Mouse (Mus musculus): Measurements from ENCODE around the gene Tmem158. TPM values are rescaled to one million over a fixed set of nuclear protein-coding genes. Genes with fewer than 3 reads are reported as not detected.

The Tmem158 gene
- polyA plus RNA-seq, 1 experiment from 2014 or later = 17.5 TPM

DNA sequence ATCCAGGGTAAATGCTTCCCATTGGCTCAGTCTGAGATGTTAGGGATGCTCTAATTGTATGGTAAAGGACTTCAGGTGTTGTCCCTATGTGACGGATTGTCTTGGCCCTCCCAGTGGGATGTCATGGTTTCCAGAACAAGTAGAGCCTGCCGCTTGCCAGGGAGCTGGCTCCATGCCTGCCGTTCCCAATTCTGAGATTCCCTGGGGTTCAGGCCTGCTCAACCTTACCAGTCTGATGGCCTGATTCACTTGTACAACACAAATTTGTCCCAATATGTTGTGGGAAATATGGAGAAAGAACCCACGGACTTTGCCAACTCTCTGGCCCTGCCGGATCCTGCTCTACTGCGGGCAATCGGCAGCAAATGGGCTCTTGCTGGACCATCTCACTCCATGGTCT lies 37.3 kb upstream of the Tmem158 start:
- Histone ChIP-seq H3K9ac (replicated peaks; ENCODE audit: low read depth) (no peak overlapping the region), H3K4me3 (ENCODE audit: low read depth, low read length) (no peak overlapping the region), H3K4me2 (replicated peaks; ENCODE audit: low read depth, low read length) (no peak overlapping the region), H3K9me3 (ENCODE audit: low read length) (no peaks in the 10 kb centered on the region), H3K27ac (ENCODE audit: low read length) (no peak overlapping the region), H3K36me3 (ENCODE audit: insufficient read depth, low read length) (no peaks in the 10 kb centered on the region), H3K27me3 (replicated peaks; ENCODE audit: insufficient read depth, low read length) (no peaks in the 10 kb centered on the region), H3K4me1 (ENCODE audit: insufficient read depth, low read depth, low read length) (no peaks in the 10 kb centered on the region)
- 89% methylated on average over 7 of the region's 7 CpGs for WGBS
- TF ChIP-seq EP300 (IDR thresholded peaks at IDR 0.05) = no peak
- no peak for TF ChIP-seq CTCF (IDR thresholded peaks at IDR 0.05)
- ATAC-seq (no peak), DNase-seq (ENCODE audit: low spot score) (no peak)

DNA sequence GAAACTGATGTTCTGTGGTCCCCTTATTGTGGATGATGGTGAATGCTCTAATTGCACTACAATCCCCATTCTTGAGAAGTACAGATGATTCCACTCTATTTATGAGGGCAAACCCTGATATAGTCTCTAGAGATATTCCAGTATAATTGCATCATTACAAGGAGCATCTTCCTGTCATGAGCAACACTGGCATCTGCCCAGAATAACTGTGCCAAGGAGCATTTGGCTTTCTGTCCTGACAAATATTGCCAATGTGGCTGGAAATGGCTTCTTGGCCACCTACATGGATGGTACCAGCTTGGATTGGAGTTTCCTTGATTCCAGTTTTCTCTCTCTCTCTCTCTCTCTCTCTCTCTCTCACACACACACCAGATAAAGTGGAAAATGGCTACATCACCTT lies 35.7 kb upstream of the Tmem158 start:
- Histone ChIP-seq H3K4me1 (ENCODE audit: insufficient read depth, low read depth, low read length) (no peaks in the 10 kb centered on the region), H3K9ac (replicated peaks; ENCODE audit: low read depth) (no peak overlapping the region), H3K4me3 (ENCODE audit: low read depth, low read length) (no peak overlapping the region), H3K27ac (ENCODE audit: low read length) (no peak overlapping the region), H3K36me3 (ENCODE audit: insufficient read depth, low read length) (no peaks in the 10 kb centered on the region), H3K27me3 (replicated peaks; ENCODE audit: insufficient read depth, low read length) (no peaks in the 10 kb centered on the region), H3K4me2 (replicated peaks; ENCODE audit: low read depth, low read length) (no peak overlapping the region), H3K9me3 (ENCODE audit: low read length) (no peaks in the 10 kb centered on the region)
- no peak for DNase-seq (ENCODE audit: low spot score)
- ATAC-seq = no peak
- no peak for TF ChIP-seq CTCF (IDR thresholded peaks at IDR 0.05)
- TF ChIP-seq EP300 (IDR thresholded peaks at IDR 0.05) = no peak

DNA sequence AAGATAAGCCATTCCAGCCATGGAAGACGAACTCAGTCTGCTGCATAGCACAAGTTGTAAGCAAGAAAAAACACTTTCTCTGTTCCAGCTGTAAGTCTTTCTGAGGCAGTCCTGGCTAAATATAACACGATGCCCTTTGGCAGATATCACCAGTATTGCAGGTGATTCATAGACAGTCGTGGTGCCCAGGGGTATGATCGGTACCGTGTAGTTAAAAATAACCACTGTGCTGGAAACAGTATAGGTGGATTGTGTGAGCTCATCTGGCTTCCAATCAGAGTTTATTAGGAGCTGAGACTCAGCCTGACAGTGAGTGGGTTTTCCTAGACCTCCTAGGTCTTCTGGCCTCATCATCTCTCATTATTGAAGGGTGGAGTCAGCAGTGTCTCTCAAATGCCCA lies 34.0 kb upstream of the Tmem158 start:
- 67% methylated on average over 5 of the region's 5 CpGs for WGBS
- Histone ChIP-seq H3K4me3 (ENCODE audit: low read depth, low read length) (no peak overlapping the region), H3K36me3 (ENCODE audit: insufficient read depth, low read length) (no peaks in the 10 kb centered on the region), H3K27ac (ENCODE audit: low read length) (no peak overlapping the region), H3K4me2 (replicated peaks; ENCODE audit: low read depth, low read length) (no peak overlapping the region), H3K4me1 (ENCODE audit: insufficient read depth, low read depth, low read length) (no peaks in the 10 kb centered on the region), H3K9me3 (ENCODE audit: low read length) (no peaks in the 10 kb centered on the region), H3K27me3 (replicated peaks; ENCODE audit: insufficient read depth, low read length) (no peaks in the 10 kb centered on the region), H3K9ac (replicated peaks; ENCODE audit: low read depth) (no peak overlapping the region)
- TF ChIP-seq CTCF (IDR thresholded peaks at IDR 0.05) (no peak), EP300 (IDR thresholded peaks at IDR 0.05) (no peak)
- DNase-seq (ENCODE audit: low spot score) (no peak), ATAC-seq (no peak)

DNA sequence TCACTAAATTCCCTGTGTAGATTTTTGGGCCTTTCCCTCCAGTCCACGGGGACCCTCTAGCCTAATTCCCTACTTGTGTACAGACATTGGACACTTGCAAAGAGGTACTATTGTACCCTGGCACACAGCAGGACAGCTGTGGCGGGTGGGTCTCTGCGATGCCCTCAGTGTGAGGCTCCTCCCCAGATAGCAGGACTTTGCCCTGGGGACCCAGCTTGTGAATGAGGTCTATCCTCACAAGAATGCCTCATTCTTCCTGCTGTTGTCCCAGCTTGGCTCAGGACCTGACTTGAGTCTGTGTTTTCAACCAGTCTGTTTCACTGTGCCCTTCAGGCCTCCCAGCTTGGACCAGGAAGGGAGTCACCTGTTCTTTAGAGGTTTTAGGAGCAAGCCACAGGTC lies 27.8 kb upstream of the Tmem158 start:
- Histone ChIP-seq H3K4me3 (ENCODE audit: low read depth, low read length) (no peak overlapping the region), H3K27ac (ENCODE audit: low read length) (no peak overlapping the region), H3K4me1 (ENCODE audit: insufficient read depth, low read depth, low read length) (no peaks in the 10 kb centered on the region), H3K9ac (replicated peaks; ENCODE audit: low read depth) (no peak overlapping the region), H3K4me2 (replicated peaks; ENCODE audit: low read depth, low read length) (no peak overlapping the region), H3K27me3 (replicated peaks; ENCODE audit: insufficient read depth, low read length) (no peaks in the 10 kb centered on the region), H3K36me3 (ENCODE audit: insufficient read depth, low read length) (no peaks in the 10 kb centered on the region), H3K9me3 (ENCODE audit: low read length) (no peaks in the 10 kb centered on the region)
- TF ChIP-seq CTCF (IDR thresholded peaks at IDR 0.05) (no peak), EP300 (IDR thresholded peaks at IDR 0.05) (no peak)
- ATAC-seq (no peak), DNase-seq (ENCODE audit: low spot score) (no peak)
- WGBS = 77% methylated on average over 3 of the region's 3 CpGs

DNA sequence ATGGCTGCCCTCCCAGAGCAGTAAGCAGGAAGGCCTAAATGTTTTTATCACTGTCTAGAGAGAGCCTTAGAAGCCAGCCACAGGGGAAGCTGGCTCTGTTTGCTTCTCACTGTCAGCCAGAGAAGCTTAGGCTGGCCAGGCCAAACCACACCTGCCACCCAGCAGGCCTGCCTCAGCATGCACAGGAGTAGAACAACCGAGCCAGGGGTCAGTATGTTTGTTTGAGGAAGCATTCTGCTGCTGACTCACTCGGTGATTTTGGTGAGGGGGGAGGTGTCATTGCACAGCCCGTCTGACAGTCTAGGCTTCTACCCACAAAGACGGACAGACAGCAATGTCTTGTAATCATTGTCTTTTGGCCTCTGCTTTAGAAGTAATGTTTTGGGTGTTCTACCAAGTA lies 25.1 kb upstream of the Tmem158 start:
- H3K27ac ChIP-seq (ENCODE audit: low read length) = no peak overlapping the region
- ATAC-seq = no peak
- H3K4me1 ChIP-seq (ENCODE audit: insufficient read depth, low read depth, low read length) = no peaks in the 10 kb centered on the region
- TF ChIP-seq EP300 (IDR thresholded peaks at IDR 0.05) = no peak
- no peak for TF ChIP-seq CTCF (IDR thresholded peaks at IDR 0.05)
- no peaks in the 10 kb centered on the region for H3K9me3 ChIP-seq (ENCODE audit: low read length)
- H3K27me3 ChIP-seq (replicated peaks; ENCODE audit: insufficient read depth, low read length) = no peaks in the 10 kb centered on the region
- H3K4me3 ChIP-seq (ENCODE audit: low read depth, low read length) = no peak overlapping the region
- no peak overlapping the region for H3K9ac ChIP-seq (replicated peaks; ENCODE audit: low read depth)
- no peak overlapping the region for H3K4me2 ChIP-seq (replicated peaks; ENCODE audit: low read depth, low read length)
- H3K36me3 ChIP-seq (ENCODE audit: insufficient read depth, low read length) = no peaks in the 10 kb centered on the region
- 20% methylated on average over 4 of the region's 4 CpGs for WGBS
- DNase-seq (ENCODE audit: low spot score) = no peak

DNA sequence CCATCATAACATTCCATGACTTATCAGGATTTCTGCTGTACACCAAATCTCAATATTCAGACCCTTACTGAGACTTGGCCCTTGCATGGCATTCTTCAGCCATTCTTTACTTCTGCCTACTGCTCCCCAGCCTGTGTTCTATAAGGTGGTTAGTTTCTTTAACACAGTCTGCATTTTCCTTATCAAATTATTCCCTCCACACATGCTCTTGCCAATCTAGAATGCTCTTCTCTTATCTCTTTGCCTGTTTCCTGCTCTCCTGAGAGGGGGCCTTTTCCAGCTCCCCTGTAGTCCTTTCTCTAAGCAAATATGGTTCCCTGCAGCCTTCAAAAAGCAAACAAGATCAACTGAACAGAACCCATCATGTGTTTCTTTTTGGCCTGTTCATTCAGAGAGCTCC lies 20.2 kb upstream of the Tmem158 start:
- TF ChIP-seq CTCF (IDR thresholded peaks at IDR 0.05) (no peak), EP300 (IDR thresholded peaks at IDR 0.05) (no peak)
- no peak overlapping the region for H3K4me3 ChIP-seq (ENCODE audit: low read depth, low read length)
- H3K27me3 ChIP-seq (replicated peaks; ENCODE audit: insufficient read depth, low read length) = no peaks in the 10 kb centered on the region

DNA sequence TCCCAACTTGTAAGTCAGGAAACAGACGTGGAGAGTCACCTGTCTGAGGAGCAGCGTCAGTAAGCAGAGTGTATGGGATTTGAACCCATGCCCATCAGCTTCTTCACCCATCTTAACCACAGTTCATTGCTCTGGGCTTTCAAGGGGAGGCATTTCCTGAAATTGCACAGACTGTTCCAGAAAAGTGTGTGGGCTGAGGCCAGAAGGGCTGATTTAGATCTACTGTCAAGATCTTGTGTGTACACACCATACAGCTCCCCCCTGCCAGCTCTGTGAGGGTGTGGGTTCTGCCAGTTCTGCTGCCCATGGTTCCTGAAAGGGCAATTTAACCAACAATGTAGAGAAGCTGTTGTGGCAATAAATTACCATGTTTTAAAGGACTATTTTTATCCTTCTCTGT lies 17.4 kb upstream of the Tmem158 start:
- no peak overlapping the region for H3K9ac ChIP-seq (replicated peaks; ENCODE audit: low read depth)
- WGBS = 78% methylated on average over 2 of the region's 2 CpGs
- H3K9me3 ChIP-seq (ENCODE audit: low read length) = no peaks in the 10 kb centered on the region
- no peaks in the 10 kb centered on the region for H3K36me3 ChIP-seq (ENCODE audit: insufficient read depth, low read length)
- H3K4me3 ChIP-seq (ENCODE audit: low read depth, low read length) = no peak overlapping the region
- no peak for ATAC-seq
- H3K27me3 ChIP-seq (replicated peaks; ENCODE audit: insufficient read depth, low read length) = no peaks in the 10 kb centered on the region
- H3K4me1 ChIP-seq (ENCODE audit: insufficient read depth, low read depth, low read length) = no peaks in the 10 kb centered on the region
- DNase-seq (ENCODE audit: low spot score) = no peak
- no peak overlapping the region for H3K27ac ChIP-seq (ENCODE audit: low read length)
- H3K4me2 ChIP-seq (replicated peaks; ENCODE audit: low read depth, low read length) = no peak overlapping the region
- TF ChIP-seq EP300 (IDR thresholded peaks at IDR 0.05) (no peak), CTCF (IDR thresholded peaks at IDR 0.05) (no peak)

More for the DNA sequence above, 20.2 kb upstream of the Tmem158 start:
- ATAC-seq (no peak), DNase-seq (ENCODE audit: low spot score) (no peak)
- Histone ChIP-seq H3K9me3 (ENCODE audit: low read length) (no peaks in the 10 kb centered on the region), H3K9ac (replicated peaks; ENCODE audit: low read depth) (no peak overlapping the region), H3K4me1 (ENCODE audit: insufficient read depth, low read depth, low read length) (no peaks in the 10 kb centered on the region), H3K4me2 (replicated peaks; ENCODE audit: low read depth, low read length) (no peak overlapping the region), H3K27ac (ENCODE audit: low read length) (no peak overlapping the region), H3K36me3 (ENCODE audit: insufficient read depth, low read length) (no peaks in the 10 kb centered on the region)
